Mouse (Mus musculus): ENCODE measurements at regions not wholly inside any gene's neighbourhood (a gene's known extent, or its start where the extent isn't known, plus 50 kb on each side); places are given as distances from the start of the nearest gene placed in this dataset.
A peak's percentile ranks its signal among the peaks of the same experiment; 100 is the strongest.

GRCm38 (mm10) chr8:97477098-97477457, 1588.7 kb upstream of the Got2 start:
- DNase-seq (ENCODE audit: low spot score in 2 of 2): no peak

- DNase-seq (ENCODE audit: low spot score in 2 of 2): no peak
Measured at GRCm38 (mm10) chr8:97476430-97477097, 1588.2 kb upstream of the Got2 start.

GRCm38 (mm10) chr8:97473326-97473725, 1585.0 kb upstream of the Got2 start:
- DNase-seq (ENCODE audit: low spot score in 2 of 2): no peak

- no peak for DNase-seq (ENCODE audit: low spot score in 2 of 2)
Measured at GRCm38 (mm10) chr8:97461478-97461877, 1573.1 kb upstream of the Got2 start.

GRCm38 (mm10) chr8:97447696-97448095, 1559.3 kb upstream of the Got2 start:
- no peak for DNase-seq (ENCODE audit: low spot score in 2 of 2)

GRCm38 (mm10) chr8:97441483-97441882, 1553.1 kb upstream of the Got2 start:
- DNase-seq (ENCODE audit: low spot score in 2 of 2): no peak

- no peak for DNase-seq (ENCODE audit: low spot score in 2 of 2)
Measured at GRCm38 (mm10) chr8:97433584-97433983, 1545.2 kb upstream of the Got2 start.

- DNase-seq (ENCODE audit: low spot score in 2 of 2): no peak
Measured at GRCm38 (mm10) chr8:97431467-97431866, 1543.1 kb upstream of the Got2 start.

GRCm38 (mm10) chr8:97422331-97422730, 1534.0 kb upstream of the Got2 start:
- no peak for DNase-seq (ENCODE audit: low spot score in 2 of 2)

GRCm38 (mm10) chr8:97414742-97415141, 1526.4 kb upstream of the Got2 start:
- peak in 1 of 2 experiments; percentile 5 for DNase-seq (ENCODE audit: low spot score in 2 of 2)

GRCm38 (mm10) chr8:97403308-97403707, 1515.0 kb upstream of the Got2 start:
- no peak for DNase-seq (ENCODE audit: low spot score in 2 of 2)

- DNase-seq (ENCODE audit: low spot score in 2 of 2): no peak
Measured at GRCm38 (mm10) chr8:97397327-97397719, 1509.0 kb upstream of the Got2 start.

- no peak for DNase-seq (ENCODE audit: low spot score in 2 of 2)
Measured at GRCm38 (mm10) chr8:97396634-97397326, 1508.4 kb upstream of the Got2 start.

- DNase-seq (ENCODE audit: low spot score in 2 of 2): peak; percentile 14 to 20
Measured at GRCm38 (mm10) chr8:97389651-97390050, 1501.3 kb upstream of the Got2 start.

GRCm38 (mm10) chr8:97389149-97389548, 1500.8 kb upstream of the Got2 start:
- DNase-seq (ENCODE audit: low spot score in 2 of 2): peak in 1 of 2 experiments; percentile 3

GRCm38 (mm10) chr8:97374911-97375771, 1486.8 kb upstream of the Got2 start:
- no peak for DNase-seq (ENCODE audit: low spot score in 2 of 2)

- no peak for DNase-seq (ENCODE audit: low spot score in 2 of 2)
Measured at GRCm38 (mm10) chr8:97346630-97347029, 1458.3 kb upstream of the Got2 start.

GRCm38 (mm10) chr8:97315497-97315896, 1427.2 kb upstream of the Got2 start:
- DNase-seq (ENCODE audit: low spot score in 2 of 2): no peak

- DNase-seq (ENCODE audit: low spot score in 2 of 2): no peak
Measured at GRCm38 (mm10) chr8:97308304-97308703, 1420.0 kb upstream of the Got2 start.

- DNase-seq (ENCODE audit: low spot score in 2 of 2): no peak
Measured at GRCm38 (mm10) chr8:97270582-97270981, 1382.2 kb upstream of the Got2 start.

GRCm38 (mm10) chr8:97260964-97261363, 1372.6 kb upstream of the Got2 start:
- DNase-seq (ENCODE audit: low spot score in 2 of 2): no peak

GRCm38 (mm10) chr8:97254169-97254568, 1365.8 kb upstream of the Got2 start:
- no peak for DNase-seq (ENCODE audit: low spot score in 2 of 2)
